Mouse (Mus musculus) brain, embryonic 14.5 days (tissue): ENCODE data around the gene Ptafr. TPM values are rescaled to one million over a fixed set of nuclear protein-coding genes. Genes with fewer than 3 reads are reported as not detected.

ENCODE experiments used
- DNase-seq: peaks from one replicate; pipeline ENCODE4 v3.0.0-alpha.2; 2011; ENCODE audit warnings: low read depth
- CTCF ChIP-seq: fragments of 200-500 bp; IDR thresholded peaks from 2 replicates; pipeline ENCODE4 v1.5.1; 2012; ENCODE audit warnings: inconsistent platforms, mild to moderate bottlenecking, moderate library complexity, borderline replicate concordance; ENCODE audit not compliant: insufficient read depth, insufficient read length; ENCODE audit errors: extremely low read depth
- POLR2A ChIP-seq: fragments of 200-500 bp; IDR thresholded peaks from 2 replicates; pipeline ENCODE4 v1.6.1; 2012; ENCODE audit warnings: mild to moderate bottlenecking, inconsistent platforms, borderline replicate concordance; ENCODE audit not compliant: poor library complexity, insufficient read depth, insufficient read length, severe bottlenecking; ENCODE audit errors: extremely low read depth
- polyA plus RNA-seq: library from polyadenylated mRNA; depleted of rRNA; stranded (reverse); fragments of >200 nt; gene quantifications from 2 replicates; pipeline ENCODE4 v1.2.3, GENCODE M21; 2012; rRNA removed

Gene Ptafr
- polyA plus RNA-seq, 1 experiment = 0.68 TPM

- DNase-seq = no peak
- TF ChIP-seq POLR2A (no peak), CTCF (no peak)
Observed at GRCm38 (mm10) chr4:132621287-132622068, 57.6 kb downstream of the Ptafr start.

GRCm38 (mm10) chr4:132624034-132624657 lies 60.3 kb downstream of the Ptafr start:
- peak; percentile 3 for DNase-seq
- TF ChIP-seq CTCF (no peak), POLR2A (no peak)

GRCm38 (mm10) chr4:132628830-132629229 lies 65.0 kb downstream of the Ptafr start:
- TF ChIP-seq POLR2A (no peak), CTCF (peak; percentile 39; the same call in 1 of the 2 replicates)
- DNase-seq = peak; percentile 8

Other genes starting within 250 kb of the Ptafr start
- gene Trnau1ap, start 234.5 kb upstream of the Ptafr start, polyA plus RNA-seq = 22.2 and 30.5 TPM in 2 replicates
- gene Rcc1, start 210.5 kb upstream of the Ptafr start, polyA plus RNA-seq = 19.3 and 21.2 TPM in 2 replicates
- 13.6 and 18.2 TPM in 2 replicates for gene Phactr4, start 141.6 kb upstream of the Ptafr start, polyA plus RNA-seq
- gene Med18, start 100.1 kb upstream of the Ptafr start, polyA plus RNA-seq = 5.8 and 8.3 TPM in 2 replicates
- gene Sesn2, start 53.6 kb upstream of the Ptafr start, polyA plus RNA-seq = 5.1 and 6.1 TPM in 2 replicates
- gene Atpif1, start 30.4 kb upstream of the Ptafr start, polyA plus RNA-seq = 799 and 900 TPM in 2 replicates
- 102 and 106 TPM in 2 replicates for gene Dnajc8, start 28.5 kb upstream of the Ptafr start, polyA plus RNA-seq
- 28.6 and 29.6 TPM in 2 replicates for gene Eya3, start 74.9 kb downstream of the Ptafr start, polyA plus RNA-seq
- 6.6 and 7.1 TPM in 2 replicates for gene Xkr8, start 168.5 kb downstream of the Ptafr start, polyA plus RNA-seq
- 0.78 and 1.1 TPM in 2 replicates for gene Smpdl3b, start 193.2 kb downstream of the Ptafr start, polyA plus RNA-seq
- 29.6 and 46.6 TPM in 2 replicates for gene Rpa2, start 204.3 kb downstream of the Ptafr start, polyA plus RNA-seq
- 0.38 and 0.90 TPM in 2 replicates for gene Themis2, start 232.3 kb downstream of the Ptafr start, polyA plus RNA-seq